Mouse (Mus musculus): ENCODE measurements around the gene Lmbrd2.
"Not testable (repeated sequence)": the region's sequence is repeated elsewhere in the genome, so short reads cannot be mapped to it uniquely, and the experiment has no call there.

The Lmbrd2 gene

DNA sequence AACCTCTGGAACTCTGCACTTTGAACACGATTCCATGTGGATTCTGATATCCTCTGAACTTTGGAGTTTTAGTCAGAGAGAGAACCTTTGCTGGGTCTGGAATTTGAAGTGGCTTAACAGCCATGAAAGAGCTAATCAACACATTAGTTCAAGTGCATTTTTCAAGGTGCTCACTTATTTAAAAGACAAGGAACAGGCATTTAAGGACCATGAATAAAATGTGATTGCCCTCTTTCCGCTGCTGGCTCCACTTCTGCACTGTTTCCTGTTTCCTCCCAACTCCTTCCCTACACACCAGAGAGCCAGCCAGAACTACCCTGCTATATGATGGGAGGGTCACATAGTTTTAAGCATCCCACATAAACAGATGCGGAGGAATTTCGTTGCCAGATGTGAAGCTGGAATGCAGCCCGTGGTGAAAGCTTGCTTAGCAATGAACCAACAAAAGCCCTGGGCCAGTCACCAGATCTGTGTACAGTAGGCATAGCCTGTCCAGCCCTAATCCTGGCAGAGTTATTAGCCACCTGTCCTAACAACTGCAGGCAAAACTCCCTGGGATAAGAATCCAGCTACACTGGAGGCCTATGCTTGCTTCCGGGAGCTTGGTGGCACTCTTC is 5.4 kb upstream of the Lmbrd2 start:
- CTCF ChIA-PET: no interaction called here

DNA sequence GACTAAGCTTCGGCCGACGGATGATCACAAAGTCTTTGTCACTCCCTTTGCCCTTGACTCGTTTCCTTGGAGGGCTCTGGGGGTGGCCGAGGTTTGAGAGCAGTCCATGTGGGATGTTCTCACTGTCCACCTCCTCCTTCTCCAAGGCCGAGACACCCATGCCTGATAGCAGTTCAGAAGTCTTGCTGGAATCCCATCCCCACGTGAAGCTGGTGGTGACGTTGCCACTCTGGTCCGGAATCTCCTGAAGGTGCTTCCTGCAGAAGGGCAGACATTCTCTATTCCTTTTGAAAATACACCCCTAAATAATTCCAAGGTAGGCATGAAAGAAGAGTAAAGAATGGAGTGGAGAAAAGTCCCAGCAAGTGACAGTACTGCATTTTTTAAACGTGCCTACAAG is 903 bp upstream of the Lmbrd2 start:
- CTCF ChIA-PET: no interaction called here

DNA sequence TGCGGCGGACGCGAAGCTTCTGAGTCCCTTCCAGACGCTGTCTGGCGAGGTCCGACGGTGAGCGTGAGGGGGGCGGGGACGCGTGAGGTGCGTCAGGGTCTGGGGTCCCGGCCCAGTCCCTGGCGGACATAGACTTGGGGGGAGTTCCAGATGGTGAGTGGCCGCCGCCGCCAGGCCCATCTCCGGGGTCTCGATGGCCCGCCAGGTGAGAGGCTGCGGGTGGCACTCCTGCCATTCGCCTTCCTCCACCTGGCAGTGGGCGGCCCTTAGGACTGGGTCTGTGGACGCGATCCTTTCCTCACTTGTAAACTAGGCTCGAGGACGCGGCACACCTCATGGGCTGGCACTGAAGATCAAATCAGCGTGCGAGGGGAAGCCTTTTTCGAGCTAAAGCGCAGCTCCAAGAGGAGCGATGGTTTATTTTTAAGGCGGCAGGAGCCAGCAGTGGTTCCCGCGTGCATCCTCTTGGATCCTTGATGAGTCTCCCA is 378 bp downstream of the Lmbrd2 start:
- CTCF ChIA-PET: interaction anchor here (0.6 kb wide), 1 partner anchor 18 kb away, joined by 3 read pairs; no protein-coding TSS in a partner anchor

DNA sequence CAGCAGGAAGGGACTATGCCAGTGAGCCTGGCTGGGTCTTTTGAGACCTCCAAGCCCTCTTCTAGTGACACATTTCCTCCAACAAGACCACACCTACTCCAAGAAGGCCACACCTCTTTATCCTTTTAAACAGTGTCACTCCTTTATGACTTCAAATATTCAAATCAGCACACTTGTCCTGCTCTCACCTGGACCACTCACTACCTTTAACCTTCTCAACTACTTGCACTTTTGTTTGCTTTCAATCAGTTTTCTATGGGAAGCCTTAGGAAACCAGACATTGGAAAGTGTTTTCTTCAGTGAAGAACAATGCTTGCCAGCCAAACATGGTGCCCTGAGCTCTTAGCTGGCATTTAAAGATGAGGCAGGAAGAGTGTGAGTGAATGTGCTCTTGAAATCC is 15.0 kb downstream of the Lmbrd2 start, which contains the start of gene Skp2:
TSS of gene Skp2 (minus strand) at position 101 of the 400 bp plus-strand sequence.
- CTCF ChIA-PET: interaction anchor here (0.6 kb wide), 1 partner anchor 709 kb away, joined by 16 read pairs; no protein-coding TSS in a partner anchor

DNA sequence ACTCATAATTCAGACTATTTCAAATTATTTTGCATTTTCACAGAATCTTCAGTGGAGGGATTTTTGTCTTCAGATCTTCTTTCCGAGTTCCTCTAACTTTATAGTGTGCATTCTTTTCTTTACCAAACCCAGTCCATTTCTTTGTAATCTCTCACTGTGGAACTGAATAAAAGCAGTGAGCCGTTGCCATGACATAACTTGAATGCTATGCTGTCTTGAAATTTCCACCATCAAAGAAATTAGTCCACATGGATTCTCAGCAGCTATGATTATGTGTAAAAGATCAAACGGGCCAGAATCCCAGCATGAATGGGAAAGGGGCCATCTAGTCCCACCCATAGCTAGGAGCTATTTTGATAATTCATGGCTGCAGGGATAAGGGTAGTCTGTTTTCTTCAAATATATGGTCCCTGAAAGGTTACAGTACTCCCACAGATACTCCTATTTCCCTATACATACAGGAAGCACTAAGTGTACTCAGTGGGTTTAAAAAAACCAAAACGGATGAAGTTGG is 22.3 kb downstream of the Lmbrd2 start:
- CTCF ChIA-PET: no interaction called here

DNA sequence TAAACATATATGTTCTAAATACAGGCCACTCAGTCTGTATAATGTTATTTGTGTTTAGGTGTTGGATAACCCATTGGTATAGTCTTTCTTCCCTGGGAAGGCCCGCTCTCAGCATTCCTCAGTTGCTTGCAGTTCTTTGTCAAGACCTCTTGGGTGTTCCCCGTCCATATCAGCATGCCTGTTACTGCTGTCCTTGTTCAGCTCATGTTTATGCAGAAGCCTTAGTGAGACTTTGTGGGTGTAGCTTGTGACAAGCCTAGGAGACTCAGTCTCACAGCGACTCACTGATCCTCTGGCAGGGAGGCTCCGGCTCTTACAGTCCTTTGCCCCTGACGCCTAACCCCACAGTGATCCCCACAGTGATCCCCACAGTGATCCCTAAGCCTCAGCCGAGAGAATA is 23.8 kb downstream of the Lmbrd2 start:
- CTCF ChIA-PET: interaction anchor here (0.6 kb wide), 1 partner anchor 1311 kb away, joined by 3 read pairs; no protein-coding TSS in a partner anchor

DNA sequence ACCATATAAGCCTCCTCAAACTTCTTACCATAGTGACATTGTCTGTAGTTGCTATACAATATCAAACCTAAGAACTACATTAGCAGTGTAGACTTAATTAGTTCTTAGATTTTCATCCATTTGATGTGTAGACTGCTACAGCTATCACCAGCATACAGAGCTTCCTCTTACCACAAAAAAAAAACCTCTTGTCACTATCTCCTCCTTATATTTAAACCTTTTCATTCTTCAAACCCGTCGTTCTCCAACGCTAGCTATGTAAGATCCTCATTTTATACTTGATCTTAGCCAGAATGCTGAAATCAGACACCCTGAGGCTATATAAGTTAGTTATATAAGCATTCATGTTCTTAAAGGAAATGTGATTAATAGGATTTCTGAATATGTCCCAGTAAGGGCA is 36.7 kb downstream of the Lmbrd2 start:
- CTCF ChIA-PET: no interaction called here

DNA sequence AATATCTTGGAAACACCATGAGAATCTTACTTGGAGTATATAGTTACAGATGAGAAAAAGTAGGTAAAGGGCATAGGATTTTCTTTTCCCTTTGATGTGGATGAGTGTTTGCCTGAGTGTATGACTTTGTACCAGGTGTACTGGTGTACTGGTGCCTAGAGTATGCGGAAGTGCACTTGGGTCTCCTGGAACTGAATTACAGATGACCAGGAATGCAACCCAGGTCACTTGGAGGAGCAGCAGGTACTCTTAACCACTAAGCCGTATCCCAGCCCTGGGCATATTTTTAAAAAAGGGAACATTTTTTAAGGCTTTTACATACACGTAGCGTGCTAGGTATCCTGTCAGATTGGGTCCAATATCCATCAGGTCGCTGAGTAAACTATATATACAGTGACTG is 43.6 kb downstream of the Lmbrd2 start:
- CTCF ChIA-PET: no interaction called here

DNA sequence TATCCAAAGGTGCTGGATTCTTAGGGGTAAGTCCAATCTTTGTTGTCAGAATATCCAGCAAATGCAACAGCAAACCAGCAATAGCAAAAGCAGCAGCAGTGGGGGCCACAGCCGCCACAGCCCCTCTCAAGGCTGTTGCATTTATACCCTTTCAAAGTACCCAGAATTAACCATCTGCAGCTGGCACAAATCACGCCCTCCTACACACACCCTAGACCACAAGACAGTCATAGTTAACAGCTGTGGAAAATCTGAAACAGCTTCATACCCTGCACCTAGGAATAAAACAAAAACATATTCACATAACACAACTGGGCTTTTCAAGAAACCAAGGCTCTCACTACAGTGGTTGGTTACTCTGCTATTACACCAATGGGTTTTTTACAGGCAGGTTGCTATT is 49.4 kb downstream of the Lmbrd2 start:
- CTCF ChIA-PET: no interaction called here

DNA sequence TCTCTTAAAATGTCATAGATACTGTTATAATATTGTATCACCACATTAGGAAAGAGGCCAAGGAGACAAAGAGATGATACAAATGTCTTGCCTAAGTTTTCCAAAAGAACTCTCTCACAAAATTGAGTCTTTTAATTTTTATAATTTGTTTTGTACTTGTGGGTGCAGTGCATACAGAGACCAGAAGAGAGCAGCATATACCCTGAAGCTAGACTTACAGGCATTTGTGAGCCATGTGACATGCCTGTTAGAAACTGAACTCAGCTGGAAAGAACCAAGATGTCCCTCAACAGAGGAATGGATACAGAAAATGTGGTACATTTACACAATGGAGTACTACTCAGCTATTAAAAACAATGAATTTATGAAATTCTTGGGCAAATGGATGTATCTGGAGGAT is 52.3 kb downstream of the Lmbrd2 start:
- CTCF ChIA-PET: not testable (repeated sequence)

DNA sequence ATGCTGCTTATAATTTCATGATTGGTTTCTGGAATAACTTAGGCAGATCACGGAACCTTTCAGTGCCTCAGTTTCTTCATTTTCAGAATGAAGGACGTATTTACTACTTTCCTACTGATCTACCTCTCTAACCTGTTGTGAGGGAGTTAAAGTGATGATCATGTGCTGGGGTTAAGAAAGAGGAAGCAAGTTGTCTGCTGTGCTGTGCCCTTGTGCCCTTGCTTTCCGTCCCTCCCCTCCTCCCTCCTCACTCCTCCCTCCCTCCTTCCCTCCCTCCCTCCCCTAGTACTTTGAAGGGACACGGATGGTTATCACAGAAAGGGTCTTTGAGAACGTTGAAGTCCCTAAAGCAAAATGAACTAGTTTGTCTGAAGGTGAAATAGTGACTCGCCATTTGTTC is 58.1 kb downstream of the Lmbrd2 start:
- CTCF ChIA-PET: no interaction called here

DNA sequence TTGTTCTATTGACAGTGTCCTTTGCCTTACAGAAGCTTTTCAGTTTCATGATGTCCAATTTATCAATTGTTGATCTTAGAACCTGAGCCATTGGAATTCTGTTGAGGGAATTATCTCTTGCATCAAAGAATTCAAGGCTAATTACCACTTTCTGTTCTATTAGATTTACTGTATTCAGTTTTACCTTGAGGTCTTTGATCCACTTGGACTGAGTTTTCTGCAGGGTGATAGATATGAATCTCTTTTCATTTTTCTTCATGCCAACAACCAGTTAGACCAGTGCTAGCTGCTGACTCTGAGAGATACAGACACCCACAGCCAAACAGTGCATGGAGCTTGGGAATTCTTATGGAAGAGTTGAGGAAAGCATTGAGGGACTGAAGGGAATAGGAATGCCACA is 71.5 kb downstream of the Lmbrd2 start:
- CTCF ChIA-PET: interaction anchor here (0.7 kb wide), 1 partner anchor 945 kb away, joined by 3 read pairs; no protein-coding TSS in a partner anchor

DNA sequence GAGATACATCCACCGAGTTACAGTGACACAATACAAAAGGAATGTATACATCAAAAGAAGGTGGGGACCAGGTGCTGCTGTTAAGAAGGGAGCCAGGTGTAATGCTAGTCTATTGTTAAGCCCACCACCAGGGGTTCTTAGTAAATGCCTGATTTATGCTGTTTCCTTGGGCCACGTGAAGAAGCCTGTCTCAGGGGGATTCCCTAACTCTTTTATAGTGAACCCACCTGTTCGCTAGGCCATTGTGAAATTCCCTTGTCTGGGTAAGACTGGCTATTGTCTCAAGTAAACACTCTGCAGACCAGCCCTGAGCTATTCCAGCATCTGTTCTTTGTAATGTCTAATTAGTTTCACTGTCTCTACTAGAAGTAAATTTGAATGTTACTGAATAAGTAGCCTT is 72.7 kb downstream of the Lmbrd2 start:
- CTCF ChIA-PET: not testable (repeated sequence)

DNA sequence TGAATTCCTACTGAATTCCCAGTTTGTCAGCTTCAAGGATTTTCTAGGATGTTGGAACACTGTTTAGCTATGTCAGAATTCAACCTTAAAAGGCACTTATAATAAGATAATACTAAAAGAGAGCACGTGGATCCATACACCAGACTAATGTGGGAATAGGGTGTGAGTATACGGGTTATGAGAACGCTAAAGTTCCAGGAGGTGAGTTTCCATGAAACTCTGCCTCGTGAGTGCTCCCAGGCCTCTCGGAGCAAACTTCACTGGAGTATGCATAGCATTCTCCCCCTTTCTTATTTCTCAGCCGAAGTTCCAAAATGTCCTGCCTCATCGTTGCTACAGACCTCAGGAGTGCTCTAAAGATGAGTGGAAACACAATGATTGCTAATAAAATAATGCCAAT is 73.1 kb downstream of the Lmbrd2 start:
- CTCF ChIA-PET: not testable (repeated sequence)

DNA sequence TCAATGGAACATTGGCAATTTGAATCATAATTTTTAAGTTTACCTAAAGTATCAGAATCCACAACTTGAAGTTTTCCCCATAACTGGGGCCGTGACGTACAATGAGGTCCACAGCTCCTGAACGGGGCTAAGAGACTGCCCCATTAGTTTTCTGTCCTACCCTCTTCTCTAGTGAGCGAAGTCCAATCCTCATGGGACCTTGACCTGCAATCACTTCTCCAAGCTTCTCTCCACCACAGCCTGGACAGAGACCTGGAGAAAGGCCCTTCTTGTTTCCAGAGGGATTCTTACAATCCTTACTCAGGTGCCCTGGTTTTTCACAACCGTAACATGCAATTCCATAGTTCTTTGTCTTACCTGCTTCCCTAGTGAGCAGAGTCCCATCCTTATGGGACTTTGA is 76.1 kb downstream of the Lmbrd2 start:
- CTCF ChIA-PET: no interaction called here

DNA sequence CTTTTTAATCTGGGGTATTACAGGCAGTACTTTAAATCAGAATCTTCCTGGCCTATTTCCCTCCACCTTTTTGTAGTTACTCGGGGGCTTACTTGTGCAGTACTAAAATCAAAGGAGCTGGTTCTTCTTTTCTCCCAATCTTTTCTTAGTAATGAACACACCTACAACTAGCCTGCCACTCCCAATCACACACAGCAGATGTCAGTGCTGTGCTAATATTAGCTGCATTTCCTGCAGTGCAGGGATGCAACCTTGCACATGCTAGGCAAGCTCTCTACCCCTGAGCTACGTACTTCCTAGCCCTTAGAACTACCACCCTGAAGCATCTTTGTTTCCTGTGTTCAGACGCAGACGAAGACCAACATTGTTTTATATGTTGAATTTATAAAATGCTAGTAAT is 90.6 kb downstream of the Lmbrd2 start:
- CTCF ChIA-PET: not testable (repeated sequence)

DNA sequence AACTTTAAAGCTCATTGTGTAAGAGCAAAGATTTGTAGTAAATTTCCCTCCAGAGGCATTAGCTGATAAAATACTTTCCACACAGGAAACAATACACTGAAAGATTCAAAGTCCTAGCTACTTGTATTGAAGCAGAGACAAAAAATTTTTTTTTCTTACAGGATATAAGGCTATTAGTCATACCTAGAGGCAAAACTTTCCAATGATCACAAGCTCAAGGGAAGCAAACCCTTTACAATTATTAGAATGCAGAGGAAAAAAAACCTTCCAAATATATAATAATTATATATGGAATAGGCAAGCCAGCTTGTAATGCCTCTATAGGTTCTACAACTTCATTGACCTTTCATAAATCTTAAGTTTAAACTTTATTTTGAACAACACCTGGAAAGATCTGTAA is 106.0 kb downstream of the Lmbrd2 start:
- CTCF ChIA-PET: no interaction called here

Data from spleen, embryonic (tissue).